Mouse (Mus musculus) hindlimb bud, embryonic 11.5 days (tissue): Measurements from ENCODE around the gene Olfr720.

ENCODE experiments used
- DNase-seq: peaks from one replicate; pipeline ENCODE4 v3.0.0-alpha.2; 2012; ENCODE audit warnings: low read depth, low spot score; ENCODE audit errors: extremely low spot score

The Olfr720 gene

GRCm38 (mm10) chr14:14186738-14187137, at the start of gene Olfr720:
Olfr720 (minus strand) TSS chr14:14186838.
- no peak for DNase-seq
